Mouse (Mus musculus) thymus, adult 2 months (tissue): ENCODE measurements around the gene Ccdc69.

Experiments used
- CTCF ChIP-seq: fragments of 200-500 bp; IDR thresholded peaks from 2 replicates; pipeline ENCODE4 v1.5.1; 2012; ENCODE audit warnings: mild to moderate bottlenecking, control low read depth, low read length, moderate library complexity, borderline replicate concordance; ENCODE audit not compliant: control insufficient read depth, poor library complexity, insufficient read depth; ENCODE audit errors: extremely low read depth
- POLR2A ChIP-seq: fragments of 200-500 bp; IDR thresholded peaks from 2 replicates; pipeline ENCODE4 v1.6.1; 2012; ENCODE audit warnings: mild to moderate bottlenecking, low read length, control low read depth, moderate library complexity; ENCODE audit not compliant: control insufficient read depth, poor library complexity, insufficient read depth; ENCODE audit errors: extremely low read depth

DNA sequence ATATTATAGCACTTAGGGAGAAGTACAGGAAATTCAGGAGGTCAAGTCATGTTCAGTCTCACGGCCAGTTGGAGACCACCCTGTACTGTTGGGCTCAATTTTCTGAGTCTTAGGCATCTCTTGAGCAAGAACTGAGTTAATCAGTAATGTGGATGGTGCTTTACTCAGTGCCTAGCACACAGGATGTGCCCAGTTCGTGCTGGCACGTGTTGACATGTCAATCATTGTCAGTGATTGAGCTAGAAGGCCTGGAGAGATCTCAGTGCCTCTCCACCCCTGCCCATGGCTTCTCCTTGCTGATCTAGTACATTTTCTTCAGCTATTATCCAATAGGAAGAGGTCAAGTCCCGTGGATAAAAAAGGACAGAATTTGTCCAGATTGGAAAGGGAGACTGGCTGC, 27.5 kb upstream of the Ccdc69 start:
- no peak for TF ChIP-seq CTCF
- TF ChIP-seq POLR2A: no peak
